Mouse (Mus musculus) hindbrain, embryonic 15.5 days (tissue): ENCODE measurements around the gene Amph. TPM values are rescaled to one million over a fixed set of nuclear protein-coding genes. Genes with fewer than 3 reads are reported as not detected.
"Not testable (repeated sequence)": the region's sequence is repeated elsewhere in the genome, so short reads cannot be mapped to it uniquely, and the experiment has no call there.

Experiments used
- ATAC-seq: fragments of 200-750 bp; cut with Nextera tagmentation; 2 replicates; pipeline ENCODE4 v1.8.0; 2017; ENCODE audit warnings: low read depth, moderate number of reproducible peaks, moderate TSS enrichment; ENCODE audit not compliant: low FRiP score
- H3K27ac ChIP-seq: fragments of 300-500 bp; sonication (generic); replicated peaks from 2 replicates; pipeline ENCODE4 v1.5.1; 2015; ENCODE audit warnings: mild to moderate bottlenecking, inconsistent platforms
- H3K27me3 ChIP-seq: fragments of 300-500 bp; sonication (generic); 2 replicates; pipeline ENCODE4 v1.6.1; 2015; ENCODE audit warnings: control low read depth, inconsistent platforms
- H3K36me3 ChIP-seq: fragments of 300-500 bp; sonication (generic); 2 replicates; pipeline ENCODE4 v1.6.1; 2015; ENCODE audit warnings: control low read depth, inconsistent platforms
- H3K4me1 ChIP-seq: fragments of 300-500 bp; sonication (generic); replicated peaks from 2 replicates; pipeline ENCODE4 v1.6.1; 2015; ENCODE audit warnings: control low read depth, inconsistent platforms
- H3K4me2 ChIP-seq: fragments of 300-500 bp; sonication (generic); 2 replicates; pipeline ENCODE4 v1.6.1; 2015; ENCODE audit warnings: moderate library complexity, mild to moderate bottlenecking, inconsistent platforms
- H3K4me3 ChIP-seq: fragments of 300-500 bp; sonication (generic); 2 replicates; pipeline ENCODE4 v1.5.1; 2015; ENCODE audit warnings: mild to moderate bottlenecking, inconsistent platforms
- H3K9ac ChIP-seq: fragments of 300-500 bp; sonication (generic); 2 replicates; pipeline ENCODE4 v1.6.1; 2015; ENCODE audit warnings: inconsistent platforms
- H3K9me3 ChIP-seq: fragments of 300-500 bp; sonication (generic); 2 replicates; pipeline ENCODE4 v1.6.1; 2016; ENCODE audit warnings: control low read depth, inconsistent platforms
- WGBS: fragments of 180-500 bp; shearing (Covaris S2); methylation state at CpG from one replicate; pipeline ENCODE4 v1.1.7; 2015; 5-methylcytosine and 5-hydroxymethylcytosine counted together
- polyA plus RNA-seq: library from polyadenylated mRNA; unstranded; fragments of >200 nt; fragmentation: Nextera tagmentation; extraction: Ambion mirVana; gene quantifications from 2 replicates; pipeline ENCODE4 v1.2.1, GENCODE M21; 2015

Amph gene
- polyA plus RNA-seq, 1 experiment from 2014 or later, result 71.9 TPM

DNA sequence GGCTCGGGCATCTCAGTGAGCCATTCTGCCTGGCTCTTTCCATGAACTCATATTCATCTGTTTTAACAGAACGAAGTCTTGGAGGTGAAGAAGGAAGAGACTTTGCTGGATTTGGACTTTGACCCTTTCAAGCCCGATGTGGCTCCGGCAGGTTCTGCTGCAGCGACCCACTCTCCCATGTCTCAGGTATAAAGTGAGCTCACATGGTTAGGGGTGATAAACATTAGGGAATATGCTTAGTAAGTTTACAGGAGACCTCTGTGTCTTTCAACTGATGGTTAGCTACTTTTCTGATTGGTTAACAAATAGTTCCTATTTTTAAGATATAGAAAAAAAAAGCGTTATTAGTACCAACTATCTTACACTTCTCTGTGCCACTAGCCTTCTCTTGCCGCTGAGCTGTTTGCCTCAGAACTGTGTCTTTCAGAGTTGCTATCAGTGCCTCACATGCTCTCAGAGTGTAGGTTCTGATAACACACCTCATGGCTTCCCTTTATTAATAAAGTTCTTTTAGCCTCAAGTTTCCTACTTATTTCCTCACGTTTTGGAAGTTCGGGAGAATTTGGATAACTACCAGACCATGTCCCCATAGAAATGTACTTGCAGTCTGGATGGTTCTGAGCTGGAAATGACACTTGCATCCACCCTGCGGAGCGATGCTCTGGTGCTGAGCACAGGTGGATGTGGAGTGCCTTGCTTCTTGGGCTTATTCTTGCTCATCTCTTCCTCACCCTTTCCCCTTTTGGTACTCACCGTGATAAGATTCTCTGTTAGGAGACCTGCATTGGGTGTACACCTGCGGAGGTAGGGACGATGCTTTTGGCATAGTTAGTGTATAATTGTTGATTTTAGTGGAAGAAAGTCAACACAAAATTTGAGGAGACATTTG, 165.3 kb downstream of the Amph start:
- Histone ChIP-seq H3K4me1 (no peaks in the 10 kb centered on the region), H3K4me2 (no peak overlapping the region), H3K4me3 (no peak overlapping the region), H3K9me3 (no peaks in the 10 kb centered on the region), H3K27me3 (no peaks in the 10 kb centered on the region), H3K9ac (no peak overlapping the region), H3K36me3 (peaks cover 3% of the 10 kb centered on the region; the same call in 1 of the 2 replicates), H3K27ac (no peak overlapping the region)
- WGBS, result 94% methylated on average over 14 of the region's 14 CpGs
- ATAC-seq, result no peak

DNA sequence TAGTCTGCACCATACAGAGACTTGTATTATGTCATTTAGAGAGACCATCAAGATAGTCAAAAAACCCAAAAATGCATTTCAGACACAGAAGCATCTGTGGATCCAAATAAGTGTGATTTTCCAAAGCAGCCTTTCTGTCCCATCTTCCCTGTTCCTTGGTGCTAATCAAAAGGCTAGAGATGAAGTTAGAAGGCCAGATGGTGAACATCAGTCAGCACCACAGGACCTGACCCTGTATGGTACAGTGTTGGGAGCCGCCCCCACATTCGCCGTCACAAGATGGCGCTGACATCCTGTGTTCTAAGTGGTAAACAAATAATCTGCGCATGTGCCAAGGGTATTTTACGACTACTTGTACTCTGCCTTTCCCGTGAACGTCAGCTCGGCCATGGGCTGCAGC, 166.8 kb downstream of the Amph start:
- H3K4me1 ChIP-seq, H3K9me3 ChIP-seq, H3K4me3 ChIP-seq, H3K27ac ChIP-seq, ATAC-seq, H3K36me3 ChIP-seq, H3K9ac ChIP-seq, H3K27me3 ChIP-seq, H3K4me2 ChIP-seq: not testable (repeated sequence)
- WGBS, result 93% methylated on average over 8 of the region's 9 CpGs

DNA sequence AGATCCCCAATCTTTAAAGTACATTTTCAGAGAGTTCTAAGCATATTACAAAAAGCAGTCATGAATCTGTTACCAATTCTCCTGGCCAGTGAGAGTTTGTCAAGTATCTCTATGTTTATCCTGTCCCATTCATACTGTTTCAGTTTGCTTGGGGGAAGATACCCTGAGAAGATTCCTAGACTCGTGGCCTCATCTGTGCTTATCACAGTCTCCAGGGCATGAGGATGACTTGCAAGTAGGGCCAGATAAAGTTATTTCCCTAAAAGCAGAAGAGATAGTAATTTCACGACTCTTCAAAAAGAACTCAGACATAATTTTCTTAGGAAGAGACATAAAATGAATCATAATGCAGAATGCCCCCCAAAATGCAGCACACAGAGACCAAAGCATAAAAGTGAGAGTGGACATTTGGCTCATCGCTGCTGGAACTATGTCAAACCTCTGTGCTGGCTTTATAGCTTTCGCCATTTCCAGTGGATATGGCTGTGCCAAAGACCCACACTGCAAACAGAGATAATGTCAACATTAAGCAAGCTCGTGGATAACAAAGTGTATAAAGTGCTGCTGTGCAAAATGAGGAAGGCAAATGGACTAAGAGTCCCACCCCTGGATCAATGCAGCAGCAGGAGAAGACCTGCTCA, 179.0 kb downstream of the Amph start:
- peaks cover 4% of the 10 kb centered on the region; the same call in 1 of the 2 replicates for H3K36me3 ChIP-seq
- H3K4me2 ChIP-seq, result no peak overlapping the region
- no peak overlapping the region for H3K27ac ChIP-seq
- no peak overlapping the region for H3K4me3 ChIP-seq
- H3K9me3 ChIP-seq, result no peaks in the 10 kb centered on the region
- H3K4me1 ChIP-seq, result no peaks in the 10 kb centered on the region
- ATAC-seq, result no peak
- H3K9ac ChIP-seq, result no peak overlapping the region
- no peaks in the 10 kb centered on the region for H3K27me3 ChIP-seq
- WGBS, result 90% methylated on average over 5 of the region's 5 CpGs

GRCm38 (mm10) chr13:19133833-19134232, 185.8 kb downstream of the Amph start:
- Histone ChIP-seq H3K4me3 (no peak overlapping the region), H3K27me3 (no peaks in the 10 kb centered on the region), H3K9ac (no peak overlapping the region), H3K4me1 (no peaks in the 10 kb centered on the region), H3K9me3 (no peaks in the 10 kb centered on the region), H3K4me2 (no peak overlapping the region), H3K36me3 (no peaks in the 10 kb centered on the region), H3K27ac (no peak overlapping the region)
- peak; percentile 74 for ATAC-seq
- 38% methylated on average over 4 of the region's 4 CpGs for WGBS

- Histone ChIP-seq H3K27me3 (no peaks in the 10 kb centered on the region), H3K4me1 (no peaks in the 10 kb centered on the region), H3K9me3 (no peaks in the 10 kb centered on the region), H3K4me3 (no peak overlapping the region), H3K4me2 (no peak overlapping the region), H3K9ac (no peak overlapping the region), H3K27ac (no peak overlapping the region), H3K36me3 (peaks cover 3% of the 10 kb centered on the region; the same call in 1 of the 2 replicates)
- ATAC-seq, result no peak
- WGBS, result 79% methylated on average over 7 of the region's 7 CpGs
Measured at GRCm38 (mm10) chr13:19137212-19137611, 189.2 kb downstream of the Amph start.

DNA sequence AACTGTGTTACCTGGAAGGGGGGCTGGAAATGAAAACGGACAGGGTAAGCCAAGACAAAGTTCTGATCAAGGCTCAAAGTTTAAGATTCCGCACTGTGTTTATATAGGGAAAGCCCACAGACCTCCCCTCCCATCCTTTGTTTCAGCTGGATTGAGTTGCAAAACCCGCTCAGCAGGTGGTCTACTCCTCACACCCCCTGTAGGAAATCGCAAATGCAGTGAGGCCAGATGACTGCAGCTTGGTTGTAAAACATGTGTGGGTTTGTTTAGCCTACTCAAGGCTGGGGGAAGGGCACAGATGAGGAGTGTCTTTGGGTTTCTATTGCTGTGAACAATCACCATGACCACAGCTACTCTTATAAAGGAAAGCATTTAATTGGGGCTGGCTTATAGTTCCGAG, 189.9 kb downstream of the Amph start:
- H3K9ac ChIP-seq, result no peak overlapping the region
- no peaks in the 10 kb centered on the region for H3K27me3 ChIP-seq
- peaks cover 3% of the 10 kb centered on the region; the same call in 1 of the 2 replicates for H3K36me3 ChIP-seq
- H3K9me3 ChIP-seq, result no peaks in the 10 kb centered on the region
- H3K4me2 ChIP-seq, result no peak overlapping the region
- no peaks in the 10 kb centered on the region for H3K4me1 ChIP-seq
- 31% methylated on average over 5 of the region's 5 CpGs for WGBS
- H3K27ac ChIP-seq, result no peak overlapping the region
- ATAC-seq, result no peak
- H3K4me3 ChIP-seq, result no peak overlapping the region

DNA sequence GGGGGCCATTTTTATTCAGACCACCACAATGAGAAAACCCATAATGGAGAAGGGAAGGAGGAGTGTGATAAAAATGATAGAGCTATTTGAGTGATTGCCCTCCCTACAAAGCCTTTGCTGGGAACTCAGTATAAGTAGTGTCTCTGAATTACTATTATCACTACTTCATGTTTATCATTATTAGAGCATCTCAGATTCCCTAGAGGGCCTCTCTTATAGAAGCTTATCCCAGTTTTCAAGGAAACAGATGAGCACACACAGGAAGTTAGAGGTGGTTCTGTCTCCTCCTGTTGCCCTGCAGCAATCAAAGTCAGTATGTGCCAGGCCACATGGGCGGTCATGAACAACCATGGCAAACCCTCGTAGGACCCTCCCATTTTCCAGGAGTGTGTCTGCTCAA, 190.5 kb downstream of the Amph start:
- WGBS, result 95% methylated on average over 2 of the region's 2 CpGs
- no peaks in the 10 kb centered on the region for H3K9me3 ChIP-seq
- no peak overlapping the region for H3K27ac ChIP-seq
- H3K4me1 ChIP-seq, result no peaks in the 10 kb centered on the region
- H3K4me2 ChIP-seq, result no peak overlapping the region
- no peak overlapping the region for H3K4me3 ChIP-seq
- no peak for ATAC-seq
- no peak overlapping the region for H3K9ac ChIP-seq
- no peaks in the 10 kb centered on the region for H3K27me3 ChIP-seq
- peaks cover 3% of the 10 kb centered on the region; the same call in 1 of the 2 replicates for H3K36me3 ChIP-seq

GRCm38 (mm10) chr13:19139104-19139503, 191.1 kb downstream of the Amph start:
- Histone ChIP-seq H3K4me2 (no peak overlapping the region), H3K4me1 (no peaks in the 10 kb centered on the region), H3K4me3 (no peak overlapping the region), H3K9ac (no peak overlapping the region), H3K36me3 (peaks cover 3% of the 10 kb centered on the region; the same call in 1 of the 2 replicates), H3K27me3 (no peaks in the 10 kb centered on the region), H3K9me3 (no peaks in the 10 kb centered on the region), H3K27ac (no peak overlapping the region)
- 83% methylated on average over 7 of the region's 7 CpGs for WGBS
- ATAC-seq, result no peak

- ATAC-seq, result no peak
- H3K27me3 ChIP-seq, result no peaks in the 10 kb centered on the region
- no peaks in the 10 kb centered on the region for H3K4me1 ChIP-seq
- H3K4me3 ChIP-seq, result no peak overlapping the region
- H3K4me2 ChIP-seq, result no peak overlapping the region
- no peaks in the 10 kb centered on the region for H3K9me3 ChIP-seq
- H3K36me3 ChIP-seq, result peaks cover 4% of the 10 kb centered on the region; the same call in 1 of the 2 replicates
- WGBS, result 71% methylated on average over 1 of the region's 1 CpGs
- no peak overlapping the region for H3K9ac ChIP-seq
- no peak overlapping the region for H3K27ac ChIP-seq
Measured at GRCm38 (mm10) chr13:19139771-19140170, 191.8 kb downstream of the Amph start.

DNA sequence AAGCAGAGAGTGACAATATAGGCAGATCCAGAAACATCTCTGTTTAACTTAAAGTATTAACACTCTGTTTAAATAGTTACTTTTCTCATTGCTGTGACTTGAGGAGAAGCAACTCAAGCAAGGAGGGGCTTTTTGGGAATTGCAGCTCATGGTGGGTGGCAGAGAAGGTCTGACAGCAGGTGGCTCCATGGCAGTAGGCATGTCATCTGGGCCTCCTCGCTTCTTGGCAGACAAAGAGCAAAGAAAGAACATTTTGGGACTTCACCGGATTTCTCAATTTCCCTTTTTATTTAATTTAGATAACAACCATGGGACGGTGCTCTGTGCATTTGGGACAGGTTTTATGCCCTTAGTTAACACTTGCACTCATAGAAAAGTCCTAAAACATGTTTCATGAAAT, 195.8 kb downstream of the Amph start:
- H3K9ac ChIP-seq, result no peak overlapping the region
- H3K4me2 ChIP-seq, result no peak overlapping the region
- H3K9me3 ChIP-seq, result no peaks in the 10 kb centered on the region
- 83% methylated on average over 3 of the region's 3 CpGs for WGBS
- H3K36me3 ChIP-seq, result peaks cover 15% of the 10 kb centered on the region; the same call in 1 of the 2 replicates
- no peaks in the 10 kb centered on the region for H3K27me3 ChIP-seq
- no peak overlapping the region for H3K4me3 ChIP-seq
- no peak overlapping the region for H3K27ac ChIP-seq
- ATAC-seq, result no peak
- no peaks in the 10 kb centered on the region for H3K4me1 ChIP-seq

DNA sequence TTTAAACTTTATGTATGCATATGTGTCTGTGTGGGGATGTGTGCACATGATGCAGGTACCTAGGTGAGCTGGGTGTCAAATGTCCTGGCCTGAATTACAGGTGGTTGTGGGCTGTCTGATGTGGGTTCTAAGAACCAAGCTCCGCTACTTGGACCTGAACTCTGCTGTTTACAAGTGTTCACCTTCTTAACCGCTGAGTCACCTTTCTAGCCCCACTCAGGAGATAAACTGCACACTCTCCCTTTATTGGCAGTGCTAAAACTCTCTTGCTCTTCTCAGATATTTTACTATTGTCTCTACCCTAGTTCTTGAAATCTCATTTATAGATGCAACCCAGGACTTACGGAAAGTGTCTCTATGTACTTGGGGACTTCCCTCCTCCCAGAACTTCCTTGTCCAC, 199.5 kb downstream of the Amph start:
- 0 out of 2 replicates have a peak, but pooled peaks have one; percentile 42 for ATAC-seq
- Histone ChIP-seq H3K36me3 (peaks cover 16% of the 10 kb centered on the region), H3K27ac (no peak overlapping the region), H3K27me3 (no peaks in the 10 kb centered on the region), H3K4me3 (no peak overlapping the region), H3K9me3 (no peaks in the 10 kb centered on the region), H3K9ac (no peak overlapping the region), H3K4me1 (no peaks in the 10 kb centered on the region), H3K4me2 (no peak overlapping the region)
- 94% methylated on average over 3 of the region's 3 CpGs for WGBS

- H3K4me2 ChIP-seq, result no peak overlapping the region
- peak; percentile 59; the same call in 1 of the 2 replicates for ATAC-seq
- H3K4me3 ChIP-seq, result no peak overlapping the region
- H3K4me1 ChIP-seq, result no peaks in the 10 kb centered on the region
- no peak overlapping the region for H3K27ac ChIP-seq
- H3K27me3 ChIP-seq, result no peaks in the 10 kb centered on the region
- peaks cover 16% of the 10 kb centered on the region for H3K36me3 ChIP-seq
- WGBS, result 77% methylated on average over 8 of the region's 8 CpGs
- no peaks in the 10 kb centered on the region for H3K9me3 ChIP-seq
- H3K9ac ChIP-seq, result no peak overlapping the region
Measured at GRCm38 (mm10) chr13:19149574-19149973, 201.6 kb downstream of the Amph start.
